Mouse (Mus musculus) CD8-positive naive resting alpha-beta T cell, adult 57 days (primary cell): ENCODE data around the gene Ppp1r27. TPM values are rescaled to one million over a fixed set of nuclear protein-coding genes. Genes with fewer than 3 reads are reported as not detected.

Experiments
- total RNA-seq: library from RNA; stranded (reverse); gene quantifications from one replicate; pipeline ENCODE4 v1.2.4, GENCODE M21; 2023

Ppp1r27 gene
- total RNA-seq = not detected

GRCm38 (mm10) chr11:120550810-120551440, at the start of gene Ppp1r27:
Ppp1r27 (minus strand) TSS chr11:120551132.

GRCm38 (mm10) chr11:120598283-120598989, 47.5 kb upstream of the Ppp1r27 start, which contains the start of the genes Alyref and Anapc11:
Alyref (minus strand) TSS chr11:120598365.
Anapc11 (plus strand) TSS chr11:120598421.

GRCm38 (mm10) chr11:120581490-120582267, 30.7 kb upstream of the Ppp1r27 start, which contains the start of gene Arhgdia:
Arhgdia (minus strand) TSS chr11:120581624.

GRCm38 (mm10) chr11:120572752-120573584, 22.0 kb upstream of the Ppp1r27 start, which contains the start of gene P4hb:
P4hb (minus strand) TSS chr11:120573253.

GRCm38 (mm10) chr11:120549168-120549945, 1.6 kb downstream of the Ppp1r27 start, which contains the start of gene Mcrip1:
Mcrip1 (minus strand) TSS chr11:120549727.

GRCm38 (mm10) chr11:120530085-120530964, 20.6 kb downstream of the Ppp1r27 start, which contains the start of gene Gcgr:
Gcgr (plus strand) TSS chr11:120530699.

Other genes starting within 250 kb of the Ppp1r27 start
- gene Actg1, start 202.6 kb downstream of the Ppp1r27 start, total RNA-seq = 1,479 TPM
- not detected for gene Fscn2, start 189.6 kb downstream of the Ppp1r27 start, total RNA-seq
- 19.7 TPM for gene Faap100, start 172.4 kb downstream of the Ppp1r27 start, total RNA-seq
- 45.7 TPM for gene Nploc4, start 113.4 kb downstream of the Ppp1r27 start, total RNA-seq
- gene Tspan10, start 108.5 kb downstream of the Ppp1r27 start, total RNA-seq = 14.2 TPM
- gene Pde6g, start 97.6 kb downstream of the Ppp1r27 start, total RNA-seq = 0.77 TPM
- gene Oxld1, start 93.1 kb downstream of the Ppp1r27 start, total RNA-seq = 2.9 TPM
- gene Ccdc137, start 93.0 kb downstream of the Ppp1r27 start, total RNA-seq = 28.4 TPM
- gene Arl16, start 83.5 kb downstream of the Ppp1r27 start, total RNA-seq = 10.8 TPM
- gene Mrpl12, start 66.5 kb downstream of the Ppp1r27 start, total RNA-seq = 36.0 TPM
- gene Slc25a10, start 59.3 kb downstream of the Ppp1r27 start, total RNA-seq = 11.0 TPM
- gene Gcgr, start 20.4 kb downstream of the Ppp1r27 start, total RNA-seq = not detected
- gene Mcrip1, start 1.4 kb downstream of the Ppp1r27 start, total RNA-seq = 41.2 TPM
- gene P4hb, start 22.1 kb upstream of the Ppp1r27 start, total RNA-seq = 159 TPM
- gene Arhgdia, start 30.5 kb upstream of the Ppp1r27 start, total RNA-seq = 371 TPM
- 93.3 TPM for gene Alyref, start 47.2 kb upstream of the Ppp1r27 start, total RNA-seq
- gene Anapc11, start 47.3 kb upstream of the Ppp1r27 start, total RNA-seq = 84.8 TPM
- 3.2 TPM for gene Npb, start 57.3 kb upstream of the Ppp1r27 start, total RNA-seq
- 121 TPM for gene Pcyt2, start 66.8 kb upstream of the Ppp1r27 start, total RNA-seq
- gene Sirt7, start 74.1 kb upstream of the Ppp1r27 start, total RNA-seq = 126 TPM
- gene Mafg, start 82.5 kb upstream of the Ppp1r27 start, total RNA-seq = 28.8 TPM
- gene Pycr1, start 92.6 kb upstream of the Ppp1r27 start, total RNA-seq = 1.9 TPM
- gene Myadml2, start 97.0 kb upstream of the Ppp1r27 start, total RNA-seq = not detected
- gene Notum, start 110.0 kb upstream of the Ppp1r27 start, total RNA-seq = not detected
- gene Aspscr1, start 121.8 kb upstream of the Ppp1r27 start, total RNA-seq = 104 TPM
- gene Cenpx, start 162.6 kb upstream of the Ppp1r27 start, total RNA-seq = 33.8 TPM
- 28.8 TPM for gene Lrrc45, start 162.8 kb upstream of the Ppp1r27 start, total RNA-seq
- 1.7 TPM for gene Rac3, start 170.3 kb upstream of the Ppp1r27 start, total RNA-seq
- gene Dcxr, start 176.1 kb upstream of the Ppp1r27 start, total RNA-seq = not detected
- not detected for gene Cbr2, start 181.0 kb upstream of the Ppp1r27 start, total RNA-seq
- gene Hmga1b, start 211.7 kb upstream of the Ppp1r27 start, total RNA-seq = 35.1 TPM
- gene Rfng, start 233.1 kb upstream of the Ppp1r27 start, total RNA-seq = 13.1 TPM
- 55.1 TPM for gene Gps1, start 233.1 kb upstream of the Ppp1r27 start, total RNA-seq
- 48.2 TPM for gene Dus1l, start 245.3 kb upstream of the Ppp1r27 start, total RNA-seq